Comparison of ENCODE assay signal across 9 mouse cellular contexts in the genomic region with DNA sequence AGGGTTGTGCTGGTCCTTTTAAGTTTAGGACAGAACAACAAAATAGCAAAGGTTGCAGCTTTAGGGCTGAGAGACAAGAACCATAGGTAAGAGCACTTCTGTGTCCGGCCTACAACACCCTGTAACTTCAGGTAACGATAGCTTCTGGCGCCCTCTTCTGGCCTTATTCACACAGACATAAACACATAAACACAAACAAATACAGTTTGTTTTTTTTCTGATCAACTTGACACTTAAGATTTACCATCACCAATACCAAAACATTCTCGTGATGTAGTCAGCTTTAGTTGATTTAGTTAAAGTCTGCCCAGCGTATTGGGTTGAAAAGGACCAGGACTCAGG. TPM values are rescaled to one million over a fixed set of nuclear protein-coding genes. Genes with fewer than 3 reads are reported as not detected.
DNase-seq lines count a peak whose midpoint lies in the region; TF ChIP-seq lines count a peak whose summit lies in the region.
"Had no signal": no experiment of that assay in that cellular context is flagged by ENCODE, and none has a peak within 500 bp of the region (broad histone marks: within the 10 kb centered on the region; RNA-seq: fewer than 3 reads in every experiment).

No protein-coding gene starts in this region.

- peak; percentile 54 for DNase-seq in kidney, adult 2 months
- DNase-seq in kidney, adult 11 months = no peak
- DNase-seq in brain, adult 2 months (ENCODE audit: low read depth, low spot score) = peak; percentile 46
- peak; percentile 67 for DNase-seq in lung, postnatal 36 days
- DNase-seq in urinary bladder, postnatal 4 days (ENCODE audit: low spot score in 2 of 2) = no peak
- DNase-seq in urinary bladder, postnatal 10 days (ENCODE audit: low spot score) = no peak

- H3K4me1 ChIP-seq in kidney, adult 2 months (ENCODE audit: control insufficient read depth, insufficient read depth, low read length) = no peaks in the 10 kb centered on the region
- no peaks in the 10 kb centered on the region for H3K4me1 ChIP-seq in E14TG2a.4 (replicated peaks; ENCODE audit: low read depth, low read length)
- H3K4me1 ChIP-seq: embryonic facial prominence, embryonic 13.5 days; limb, embryonic 12.5 days had no signal

- no peaks in the 10 kb centered on the region; the same call in 1 of the 2 replicates for H3K36me3 ChIP-seq in kidney, adult 2 months (ENCODE audit: control insufficient read depth, insufficient read depth, low read length)
- H3K36me3 ChIP-seq in E14TG2a.4 (ENCODE audit: insufficient read depth, low read length) = no peaks in the 10 kb centered on the region

- H3K4me3 ChIP-seq in kidney, adult 2 months (ENCODE audit: insufficient read depth, low read depth, low read length) = no peak overlapping the region
- no peak overlapping the region for H3K4me3 ChIP-seq in E14TG2a.4 (replicated peaks; ENCODE audit: low read length)
- H3K4me3 ChIP-seq: embryonic facial prominence, embryonic 13.5 days; limb, embryonic 12.5 days had no signal

- no peaks in the 10 kb centered on the region for H3K27me3 ChIP-seq in kidney, adult 2 months (replicated peaks; ENCODE audit: control insufficient read depth, insufficient read depth, low read length)
- H3K27me3 ChIP-seq in E14TG2a.4 (ENCODE audit: insufficient read depth, low read length) = no peaks in the 10 kb centered on the region
- H3K27me3 ChIP-seq: embryonic facial prominence, embryonic 13.5 days; limb, embryonic 12.5 days had no signal

- WGBS in kidney, adult 2 months = 49% methylated on average over 5 of the region's 5 CpGs

- TF ChIP-seq POLR2A in kidney, adult 2 months (IDR thresholded peaks at IDR 0.05; ENCODE audit: low read depth, low read length) = no peak

- H3K27ac ChIP-seq in kidney, adult 2 months (ENCODE audit: insufficient read depth, low read depth, low read length) = no peak overlapping the region
- H3K27ac ChIP-seq: embryonic facial prominence, embryonic 13.5 days; limb, embryonic 12.5 days had no signal

- H3K9me3 ChIP-seq in E14TG2a.4 (ENCODE audit: low read length) = no peaks in the 10 kb centered on the region
- H3K9me3 ChIP-seq: embryonic facial prominence, embryonic 13.5 days; limb, embryonic 12.5 days had no signal

- TF ChIP-seq CTCF in kidney, adult 2 months (conservative IDR thresholded peaks at IDR 0.05; ENCODE audit: insufficient read depth, insufficient read length, low read depth, low read length) = peak; percentile 44
- peak; percentile 48 for TF ChIP-seq CTCF in E14TG2a.4 (conservative IDR thresholded peaks at IDR 0.05; ENCODE audit: low read length)

RNA-seq across cellular contexts. Expression of gene Ccdc173, which starts 10.6 kb away (rescaled TPM):
- polyA plus RNA-seq in kidney, adult 2 months (2012; rRNA removed) = 0.20 and 0.37 TPM in 2 replicates

RNA-seq across cellular contexts. Expression of gene Phospho2, which starts 10.6 kb away (rescaled TPM):
- polyA plus RNA-seq in kidney, adult 2 months (2012; rRNA removed) = 24.3 and 50.8 TPM in 2 replicates

RNA-seq across cellular contexts. Expression of gene Klhl23, which starts 42.9 kb away (rescaled TPM):
- polyA plus RNA-seq in kidney, adult 2 months (2012; rRNA removed) = 0.57 and 1.1 TPM in 2 replicates

RNA-seq across cellular contexts. Expression of gene Ppig, which starts 56.5 kb away (rescaled TPM):
- 2.9 and 3.6 TPM in 2 replicates for polyA plus RNA-seq in kidney, adult 2 months (2012; rRNA removed)

Comparison
In these comparisons a context has a peak if more than half of its experiments do, and no peak if none do; other contexts are left out.
1. DNase-seq: peak in kidney, adult 2 months (single experiment), brain, adult 2 months (single experiment) and lung, postnatal 36 days (single experiment); none in kidney, adult 11 months (single experiment), urinary bladder, postnatal 4 days (0 of 2) and urinary bladder, postnatal 10 days (single experiment).